Mouse (Mus musculus): Measurements from ENCODE around the gene Prg3.
A peak's percentile ranks its signal among the peaks of the same experiment; 100 is the strongest.

Gene Prg3

GRCm38 (mm10) chr2:84996376-84996775 is 8.4 kb downstream of the Prg3 start:
- no peak for DNase-seq (ENCODE audit: low read depth)

GRCm38 (mm10) chr2:84999486-85000181 is 11.6 kb downstream of the Prg3 start:
- DNase-seq (ENCODE audit: low read depth): no peak

GRCm38 (mm10) chr2:85001497-85001896 is 13.5 kb downstream of the Prg3 start:
- no peak for DNase-seq (ENCODE audit: low read depth)

GRCm38 (mm10) chr2:85002575-85002974 is 14.6 kb downstream of the Prg3 start:
- no peak for DNase-seq (ENCODE audit: low read depth)

- DNase-seq (ENCODE audit: low read depth): no peak
Observed at GRCm38 (mm10) chr2:85004341-85004740, 16.3 kb downstream of the Prg3 start.

GRCm38 (mm10) chr2:85006600-85006999 is 18.6 kb downstream of the Prg3 start:
- DNase-seq (ENCODE audit: low read depth): no peak

GRCm38 (mm10) chr2:85007729-85008128 is 19.7 kb downstream of the Prg3 start:
- DNase-seq (ENCODE audit: low read depth): peak; percentile 48

GRCm38 (mm10) chr2:85009212-85009611 is 21.2 kb downstream of the Prg3 start:
- no peak for DNase-seq (ENCODE audit: low read depth)

- no peak for DNase-seq (ENCODE audit: low read depth)
Observed at GRCm38 (mm10) chr2:85011906-85012604, 24.0 kb downstream of the Prg3 start.

- no peak for DNase-seq (ENCODE audit: low read depth)
Observed at GRCm38 (mm10) chr2:85012679-85013078, 24.7 kb downstream of the Prg3 start.

GRCm38 (mm10) chr2:85013826-85014587 is 26.0 kb downstream of the Prg3 start:
- DNase-seq (ENCODE audit: low read depth): no peak

GRCm38 (mm10) chr2:85014588-85014982 is 26.6 kb downstream of the Prg3 start:
- DNase-seq (ENCODE audit: low read depth): no peak

- no peak for DNase-seq (ENCODE audit: low read depth)
Observed at GRCm38 (mm10) chr2:85022043-85022442, 34.0 kb downstream of the Prg3 start.

GRCm38 (mm10) chr2:85026178-85026577 is 38.2 kb downstream of the Prg3 start:
- DNase-seq (ENCODE audit: low read depth): no peak

- no peak for DNase-seq (ENCODE audit: low read depth)
Observed at GRCm38 (mm10) chr2:85027281-85027680, 39.3 kb downstream of the Prg3 start.

- DNase-seq (ENCODE audit: low read depth): no peak
Observed at GRCm38 (mm10) chr2:85029897-85030296, 41.9 kb downstream of the Prg3 start.

GRCm38 (mm10) chr2:85030989-85031388 is 43.0 kb downstream of the Prg3 start:
- DNase-seq (ENCODE audit: low read depth): no peak

GRCm38 (mm10) chr2:85033121-85033520 is 45.1 kb downstream of the Prg3 start:
- no peak for DNase-seq (ENCODE audit: low read depth)

GRCm38 (mm10) chr2:85034169-85034568 is 46.2 kb downstream of the Prg3 start:
- DNase-seq (ENCODE audit: low read depth): no peak

GRCm38 (mm10) chr2:85036507-85037046 is 48.6 kb downstream of the Prg3 start:
- DNase-seq (ENCODE audit: low read depth): no peak

- DNase-seq (ENCODE audit: low read depth): peak; percentile 95
Observed at GRCm38 (mm10) chr2:85037047-85038026, 49.3 kb downstream of the Prg3 start, which contains the start of the genes Ssrp1 and P2rx3. Gene Ssrp1, plus strand, starts transcription at chr2:85037234. Gene P2rx3, minus strand, starts transcription at chr2:85037462.

All from naive thymus-derived CD4-positive, alpha-beta T cell, adult 2 months (primary cell).